Mouse (Mus musculus): ENCODE measurements at regions not wholly inside any gene's neighbourhood (a gene's known extent, or its start where the extent isn't known, plus 50 kb on each side); places are given as distances from the start of the nearest gene placed in this dataset.
"Not testable (repeated sequence)": the region's sequence is repeated elsewhere in the genome, so short reads cannot be mapped to it uniquely, and the experiment has no call there.

DNA sequence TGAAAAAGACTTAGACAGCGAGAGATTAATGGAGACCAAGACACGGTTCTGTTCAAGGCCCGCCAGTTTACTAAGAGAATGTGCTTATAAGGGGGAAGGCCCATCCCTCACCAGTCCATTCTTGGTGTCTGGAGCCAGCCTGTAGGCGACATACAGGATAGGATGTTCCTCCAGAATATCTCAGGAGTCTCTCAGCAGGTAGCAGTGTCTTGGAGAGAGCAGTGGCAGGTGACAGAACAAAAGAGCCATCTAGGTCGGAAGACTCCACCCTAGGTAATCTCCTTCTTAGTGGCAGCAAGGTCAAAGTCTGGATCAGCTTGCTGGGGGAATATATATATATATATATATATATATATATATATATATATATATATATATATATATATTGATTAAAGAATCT is 105.4 kb downstream of the Vmn2r79 start:
- not testable (repeated sequence) for TF ChIP-seq CTCF, EP300 (IDR thresholded peaks at IDR 0.05; ENCODE audit: low read depth)
